Mouse (Mus musculus): ENCODE data around the gene Hpse2.

- TF ChIP-seq POLR2A (IDR thresholded peaks at IDR 0.05; ENCODE audit: control insufficient read depth, extremely low read depth, insufficient read depth, low read length, poor library complexity) (no peak), CTCF (IDR thresholded peaks at IDR 0.05; ENCODE audit: borderline replicate concordance, control insufficient read depth, extremely low read depth, insufficient read depth, low read length, poor library complexity) (no peak)
Observed at GRCm38 (mm10) chr19:42744162-42744586, 644.0 kb downstream of the Hpse2 start.

All from thymus, adult 2 months (tissue).